Mouse (Mus musculus): ENCODE measurements around the gene Gsta4. TPM values are rescaled to one million over a fixed set of nuclear protein-coding genes. Genes with fewer than 3 reads are reported as not detected.
A peak's percentile ranks its signal among the peaks of the same experiment; 100 is the strongest.
"Not testable (repeated sequence)": the region's sequence is repeated elsewhere in the genome, so short reads cannot be mapped to it uniquely, and the experiment has no call there.

Gene Gsta4
- polyA plus RNA-seq, 1 experiment from 2014 or later, result 40.2 TPM

DNA sequence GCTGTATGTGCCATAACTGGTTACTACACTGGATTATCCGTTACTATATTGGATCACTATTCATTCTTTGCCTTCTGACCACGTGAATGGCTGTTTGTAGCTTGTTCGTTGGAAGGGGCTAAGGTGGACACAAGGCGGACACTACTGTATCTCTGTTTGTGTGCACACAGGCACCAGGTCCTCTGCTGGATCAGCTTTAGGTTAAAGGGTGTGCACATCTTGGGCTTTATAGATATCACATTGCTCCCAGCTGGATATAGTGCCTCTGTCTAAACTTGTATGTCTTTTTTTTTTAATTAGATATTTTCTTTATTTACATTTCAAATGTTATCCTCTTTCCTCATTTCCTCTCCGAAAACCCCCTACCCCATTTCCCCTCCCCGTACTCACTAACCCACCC lies 17.1 kb upstream of the Gsta4 start:
- Histone ChIP-seq H3K27me3 (replicated peaks) (no peaks in the 10 kb centered on the region), H3K9ac (no peak overlapping the region), H3K4me3 (no peak overlapping the region), H3K4me2 (replicated peaks) (no peak overlapping the region), H3K27ac (no peak overlapping the region), H3K9me3 (no peaks in the 10 kb centered on the region), H3K36me3 (peaks cover 74% of the 10 kb centered on the region), H3K4me1 (no peaks in the 10 kb centered on the region)
- no peak for ATAC-seq (ENCODE audit: low FRiP score, low read depth)
- WGBS, result 93% methylated on average over 6 of the region's 6 CpGs

DNA sequence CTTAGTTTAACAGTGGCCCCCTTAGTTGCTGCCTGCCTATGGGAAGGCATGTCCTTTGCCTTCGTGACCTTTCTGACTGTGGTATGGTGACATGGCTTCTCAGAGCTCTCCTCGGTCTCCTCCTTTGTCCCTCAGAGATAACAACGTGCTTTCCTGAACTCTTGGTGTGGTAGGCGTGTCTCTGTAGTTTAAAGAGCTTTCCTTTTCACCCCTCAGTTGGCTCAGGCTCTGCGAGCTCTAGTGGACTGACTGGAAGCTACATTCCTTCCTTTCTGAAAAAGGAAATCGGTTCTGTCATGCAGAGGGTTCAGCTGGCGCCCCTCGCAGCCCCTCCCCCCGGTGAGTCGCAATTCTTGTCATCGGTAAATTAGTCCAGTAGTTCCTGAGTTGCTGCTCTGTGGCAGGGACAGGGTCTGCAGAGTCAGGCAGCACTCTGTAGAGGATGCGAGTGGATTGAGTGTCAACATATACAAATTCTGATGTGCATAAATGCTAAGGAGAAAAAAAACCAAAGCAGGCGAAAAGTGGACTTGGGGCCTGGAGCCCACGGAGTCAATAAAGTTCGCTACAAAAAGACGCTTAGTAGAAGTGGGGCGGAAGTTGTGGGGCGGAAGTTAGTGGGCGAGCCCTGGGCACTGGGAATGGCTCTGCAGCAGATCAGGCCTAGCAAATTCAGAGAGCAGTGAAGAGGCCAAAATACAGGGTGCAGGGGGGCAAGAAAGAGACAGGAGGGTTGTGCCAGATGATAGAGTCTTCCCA lies 15.7 kb upstream of the Gsta4 start:
- 85% methylated on average over 19 of the region's 19 CpGs for whole genome bisulfite sequencing
- Histone ChIP-seq H3K27me3 (replicated peaks) (no peaks in the 10 kb centered on the region), H3K4me2 (replicated peaks) (no peak overlapping the region), H3K4me3 (no peak overlapping the region), H3K4me1 (no peaks in the 10 kb centered on the region), H3K27ac (no peak overlapping the region), H3K36me3 (peaks cover 60% of the 10 kb centered on the region), H3K9ac (no peak overlapping the region), H3K9me3 (no peaks in the 10 kb centered on the region)
- ATAC-seq (ENCODE audit: low FRiP score, low read depth), result no peak

DNA sequence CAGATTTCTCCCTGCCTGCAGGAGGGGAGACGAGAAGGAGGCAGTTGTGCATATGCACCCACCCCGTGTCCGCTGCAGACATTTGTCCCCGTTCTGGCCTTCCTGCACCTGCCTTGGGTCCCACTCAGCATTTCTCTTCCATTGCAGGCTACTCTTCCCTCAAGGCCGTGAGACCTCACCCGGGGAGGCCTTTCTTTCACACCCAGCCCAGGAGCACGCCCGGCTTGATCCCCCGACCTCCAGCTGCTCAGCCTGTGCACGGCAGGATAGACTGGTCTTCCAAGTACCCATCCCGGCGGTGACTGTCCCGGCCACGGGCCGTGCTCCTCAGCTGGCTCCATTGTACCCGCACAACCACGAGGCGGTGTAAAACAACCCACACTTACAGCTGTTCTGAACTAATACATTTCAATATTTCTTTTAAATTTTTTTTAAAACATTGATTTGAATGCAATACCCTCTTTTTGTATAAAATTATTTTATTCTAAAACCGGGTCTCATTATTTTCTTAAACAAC lies 15.1 kb upstream of the Gsta4 start:
- 89% methylated on average over 19 of the region's 19 CpGs for WGBS
- peaks cover 54% of the 10 kb centered on the region for H3K36me3 ChIP-seq
- H3K27ac ChIP-seq, result no peak overlapping the region
- no peaks in the 10 kb centered on the region for H3K9me3 ChIP-seq
- no peaks in the 10 kb centered on the region for H3K27me3 ChIP-seq (replicated peaks)
- no peak for ATAC-seq (ENCODE audit: low FRiP score, low read depth)
- H3K9ac ChIP-seq, result no peak overlapping the region
- H3K4me2 ChIP-seq (replicated peaks), result no peak overlapping the region
- H3K4me3 ChIP-seq, result no peak overlapping the region
- H3K4me1 ChIP-seq, result no peaks in the 10 kb centered on the region

DNA sequence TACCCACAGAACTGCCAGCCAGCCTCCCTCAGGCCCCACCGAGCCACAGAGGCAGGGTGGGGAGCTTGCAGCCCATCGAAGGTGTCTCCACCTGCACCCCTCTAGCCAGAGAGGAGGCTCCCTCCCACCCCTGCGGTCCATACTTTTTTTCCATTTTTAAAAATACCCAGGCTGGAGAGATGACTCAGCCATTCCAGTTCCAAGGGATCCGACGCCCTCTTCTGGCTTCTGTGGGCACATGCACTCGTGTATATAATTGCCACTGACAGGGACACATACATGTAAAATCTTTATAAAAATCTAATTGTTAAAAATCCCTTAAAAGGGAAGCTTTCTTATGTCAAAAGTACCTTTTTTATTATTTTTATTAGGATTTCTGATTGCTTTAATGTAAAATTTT lies 13.7 kb upstream of the Gsta4 start:
- no peaks in the 10 kb centered on the region for H3K9me3 ChIP-seq
- H3K36me3 ChIP-seq, result peaks cover 47% of the 10 kb centered on the region
- H3K4me2 ChIP-seq (replicated peaks), result no peak overlapping the region
- no peak for ATAC-seq (ENCODE audit: low FRiP score, low read depth)
- H3K27me3 ChIP-seq (replicated peaks), result no peaks in the 10 kb centered on the region
- no peaks in the 10 kb centered on the region for H3K4me1 ChIP-seq
- H3K4me3 ChIP-seq, result no peak overlapping the region
- H3K27ac ChIP-seq, result no peak overlapping the region
- 95% methylated on average over 6 of the region's 6 CpGs for WGBS
- H3K9ac ChIP-seq, result no peak overlapping the region

DNA sequence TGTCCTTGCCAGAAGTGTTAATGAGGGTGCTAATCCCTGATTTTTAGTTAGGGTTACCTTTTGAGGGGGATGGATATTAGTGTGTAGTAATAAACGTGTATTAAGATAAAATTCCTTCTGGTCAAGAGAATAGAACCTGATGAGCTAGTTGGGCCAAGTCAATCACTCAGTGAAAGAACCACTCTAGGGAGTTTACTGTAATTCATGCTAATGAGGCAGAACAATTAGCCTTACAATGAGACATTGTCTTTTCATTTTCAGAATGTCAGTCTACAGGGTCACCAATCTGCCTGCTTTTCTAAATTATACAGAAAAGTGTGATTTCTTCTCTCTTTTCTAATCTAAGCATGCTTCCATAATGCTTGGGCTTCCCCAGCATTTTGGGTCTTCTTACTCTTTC lies 8.6 kb upstream of the Gsta4 start:
- H3K4me2 ChIP-seq (replicated peaks), result no peak overlapping the region
- no peak overlapping the region for H3K9ac ChIP-seq
- H3K36me3 ChIP-seq, result peaks cover 6% of the 10 kb centered on the region
- no peak overlapping the region for H3K27ac ChIP-seq
- H3K4me1 ChIP-seq, result no peaks in the 10 kb centered on the region
- H3K9me3 ChIP-seq, result no peaks in the 10 kb centered on the region
- no peaks in the 10 kb centered on the region for H3K27me3 ChIP-seq (replicated peaks)
- ATAC-seq (ENCODE audit: low FRiP score, low read depth), result no peak
- WGBS, result 46% methylated on average over 1 of the region's 1 CpGs
- H3K4me3 ChIP-seq, result no peak overlapping the region

DNA sequence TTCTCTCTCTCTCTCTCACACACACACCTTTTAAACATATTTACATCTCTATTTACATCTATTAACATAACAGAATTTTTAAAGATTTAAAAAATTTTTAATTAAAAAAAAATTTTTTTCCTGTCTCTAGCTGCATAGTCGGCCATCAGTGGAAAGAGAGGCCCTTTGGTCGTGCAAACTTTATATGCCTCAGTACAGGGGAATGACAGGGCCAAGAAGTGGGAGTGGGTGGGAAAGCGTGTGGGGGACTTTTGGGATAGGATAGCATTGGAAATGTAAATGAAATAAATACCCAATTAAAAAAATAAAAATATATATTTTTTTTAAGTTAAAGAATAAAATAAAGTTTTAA lies 7.7 kb upstream of the Gsta4 start:
- H3K27ac ChIP-seq; H3K9me3 ChIP-seq; H3K4me1 ChIP-seq; H3K4me3 ChIP-seq; H3K27me3 ChIP-seq (replicated peaks); H3K36me3 ChIP-seq; H3K4me2 ChIP-seq (replicated peaks); H3K9ac ChIP-seq: not testable (repeated sequence)
- 46% methylated on average over 3 of the region's 3 CpGs for WGBS
- 0 out of 2 replicates have a peak, but pooled peaks have one; percentile 38 for ATAC-seq (ENCODE audit: low FRiP score, low read depth)

DNA sequence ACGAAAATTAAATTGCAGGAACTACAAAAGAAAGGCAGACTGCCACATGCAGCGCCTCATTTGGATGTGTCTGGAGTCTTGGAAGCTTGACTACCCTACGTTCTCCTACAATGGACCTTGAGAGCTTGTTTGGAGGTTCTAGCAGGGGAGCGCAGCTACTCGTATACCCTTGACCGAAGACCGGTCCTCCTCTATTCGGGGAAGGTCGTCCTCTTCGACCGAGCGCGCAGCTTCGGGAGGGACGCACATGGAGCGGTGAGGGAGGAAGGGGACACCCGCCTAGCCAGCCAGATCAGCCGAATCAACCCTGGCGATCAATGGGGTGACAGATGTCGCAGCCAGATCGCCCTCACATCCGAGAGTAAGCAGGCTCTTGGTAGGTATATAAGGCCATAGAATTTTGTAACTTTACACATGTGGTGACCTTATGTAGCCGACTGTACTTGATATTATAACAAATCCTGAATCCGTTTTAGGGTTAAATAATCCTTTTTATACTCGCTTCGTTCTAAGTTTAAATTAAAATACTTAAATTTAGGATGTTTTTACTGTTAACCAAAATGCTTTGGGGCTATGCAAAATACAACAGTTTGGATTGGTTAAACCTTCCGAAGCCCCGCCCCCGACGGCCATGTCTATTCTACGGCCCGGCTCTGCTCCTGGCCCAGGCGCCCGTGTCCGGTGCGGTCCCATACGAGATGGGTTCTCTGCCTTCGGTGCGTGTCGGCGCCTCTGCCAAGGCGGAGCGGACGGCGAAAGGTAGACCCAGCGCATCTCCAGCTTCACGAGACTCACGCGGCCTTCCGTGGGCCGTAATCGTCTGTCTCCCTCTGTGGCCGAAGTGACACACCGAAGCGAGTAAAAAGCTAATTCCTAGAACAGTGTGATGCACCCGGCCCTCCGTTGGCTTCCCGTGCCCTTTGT lies 7.0 kb upstream of the Gsta4 start:
- H3K4me3 ChIP-seq, result peak overlapping the region; percentile 58
- ATAC-seq (ENCODE audit: low FRiP score, low read depth), result peak; percentile 98
- H3K4me2 ChIP-seq (replicated peaks), result peak overlapping the region; percentile 58
- under 1% methylated on average over 52 of the region's 58 CpGs for WGBS
- H3K4me1 ChIP-seq, result no peaks in the 10 kb centered on the region
- H3K36me3 ChIP-seq, result no peaks in the 10 kb centered on the region
- no peaks in the 10 kb centered on the region for H3K9me3 ChIP-seq
- peak overlapping the region; percentile 96 for H3K27ac ChIP-seq
- no peaks in the 10 kb centered on the region for H3K27me3 ChIP-seq (replicated peaks)
- peak overlapping the region; percentile 83 for H3K9ac ChIP-seq

DNA sequence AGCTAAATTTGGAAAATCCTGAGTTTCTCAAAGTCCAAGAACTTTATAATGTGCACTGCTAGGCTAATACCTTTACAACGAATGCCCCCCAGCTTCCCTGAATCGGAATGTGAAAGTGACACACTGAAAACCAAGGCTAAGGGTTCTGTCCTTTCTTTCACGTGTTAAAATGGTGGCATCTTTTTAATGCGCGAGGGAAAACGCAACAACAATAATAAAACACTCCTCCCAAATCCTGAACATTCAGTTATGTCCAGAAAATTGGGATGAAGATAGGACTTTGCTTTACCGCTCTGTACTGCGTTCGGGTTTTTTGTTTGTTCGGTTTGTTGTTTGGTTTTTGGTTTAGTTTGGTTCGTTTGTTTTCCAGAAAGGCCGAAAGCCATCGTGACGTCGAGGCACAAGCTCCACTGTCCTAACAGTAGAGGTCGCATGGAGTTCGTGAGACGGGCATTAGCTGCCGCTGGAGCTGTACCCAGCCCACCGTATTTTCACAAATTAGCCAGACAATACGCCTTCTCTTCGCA lies 6.3 kb upstream of the Gsta4 start:
- Histone ChIP-seq H3K36me3 (no peaks in the 10 kb centered on the region), H3K4me2 (replicated peaks) (peak overlapping the region; percentile 58), H3K4me1 (no peaks in the 10 kb centered on the region), H3K9ac (peak overlapping the region; percentile 83), H3K4me3 (peak overlapping the region; percentile 58), H3K27me3 (replicated peaks) (no peaks in the 10 kb centered on the region), H3K9me3 (no peaks in the 10 kb centered on the region), H3K27ac (peak overlapping the region; percentile 96)
- ATAC-seq (ENCODE audit: low FRiP score, low read depth), result peak; percentile 79
- under 1% methylated on average over 22 of the region's 22 CpGs for WGBS

DNA sequence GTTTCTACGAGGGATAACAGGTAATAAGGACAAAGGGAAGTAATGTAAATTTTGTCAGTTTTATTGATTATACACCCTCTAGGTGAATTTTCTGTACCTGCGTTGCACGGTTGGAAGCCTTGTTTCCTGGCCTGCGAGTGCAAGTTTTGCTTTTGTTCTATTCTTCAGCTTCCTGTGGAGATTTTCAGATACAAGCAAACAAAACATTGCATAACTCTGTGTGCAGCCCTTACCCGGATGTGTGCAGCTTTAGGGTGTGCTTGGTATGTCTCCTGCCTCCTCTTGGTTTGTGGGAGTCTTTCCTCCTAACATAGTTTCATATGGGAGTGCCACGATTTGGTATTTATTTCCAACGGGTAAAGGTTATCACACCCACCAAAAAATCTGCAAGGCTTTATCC lies 5.7 kb upstream of the Gsta4 start:
- H3K9me3 ChIP-seq, result no peaks in the 10 kb centered on the region
- no peak for ATAC-seq (ENCODE audit: low FRiP score, low read depth)
- no peaks in the 10 kb centered on the region for H3K4me1 ChIP-seq
- 0 out of 2 replicates have a peak overlapping the region, but pooled peaks have one; percentile 58 for H3K4me3 ChIP-seq
- H3K4me2 ChIP-seq (replicated peaks), result peak overlapping the region; percentile 58
- no peaks in the 10 kb centered on the region for H3K36me3 ChIP-seq
- no peak overlapping the region for H3K27ac ChIP-seq
- peak overlapping the region; percentile 83; the same call in 1 of the 2 replicates for H3K9ac ChIP-seq
- H3K27me3 ChIP-seq (replicated peaks), result no peaks in the 10 kb centered on the region
- WGBS, result 41% methylated on average over 7 of the region's 7 CpGs

DNA sequence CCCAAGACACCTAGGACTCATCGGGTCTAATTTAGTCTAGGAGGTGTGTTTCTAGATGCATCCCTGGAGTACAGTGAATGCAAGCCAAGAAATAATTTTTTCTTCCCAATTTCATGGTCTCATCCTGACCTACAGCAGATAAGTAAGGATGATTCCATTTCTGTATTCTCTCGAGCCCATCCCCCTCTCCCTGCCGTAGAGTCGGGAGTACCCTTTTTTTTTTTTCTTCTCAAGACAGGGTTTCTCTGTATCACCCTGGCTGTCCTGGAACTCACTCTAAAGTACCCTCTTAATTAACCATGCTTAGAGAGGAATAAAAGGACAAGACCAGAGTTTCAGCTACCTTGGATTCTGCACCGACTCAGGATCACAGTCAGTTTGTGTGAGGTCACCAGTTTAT lies 4.4 kb upstream of the Gsta4 start:
- H3K4me2 ChIP-seq (replicated peaks), result no peak overlapping the region
- no peak overlapping the region for H3K27ac ChIP-seq
- WGBS, result 80% methylated on average over 5 of the region's 5 CpGs
- no peak overlapping the region for H3K4me3 ChIP-seq
- ATAC-seq (ENCODE audit: low FRiP score, low read depth), result no peak
- no peaks in the 10 kb centered on the region for H3K27me3 ChIP-seq (replicated peaks)
- H3K9ac ChIP-seq, result no peak overlapping the region
- no peaks in the 10 kb centered on the region for H3K4me1 ChIP-seq
- no peaks in the 10 kb centered on the region for H3K36me3 ChIP-seq
- no peaks in the 10 kb centered on the region; the same call in 1 of the 2 replicates for H3K9me3 ChIP-seq

DNA sequence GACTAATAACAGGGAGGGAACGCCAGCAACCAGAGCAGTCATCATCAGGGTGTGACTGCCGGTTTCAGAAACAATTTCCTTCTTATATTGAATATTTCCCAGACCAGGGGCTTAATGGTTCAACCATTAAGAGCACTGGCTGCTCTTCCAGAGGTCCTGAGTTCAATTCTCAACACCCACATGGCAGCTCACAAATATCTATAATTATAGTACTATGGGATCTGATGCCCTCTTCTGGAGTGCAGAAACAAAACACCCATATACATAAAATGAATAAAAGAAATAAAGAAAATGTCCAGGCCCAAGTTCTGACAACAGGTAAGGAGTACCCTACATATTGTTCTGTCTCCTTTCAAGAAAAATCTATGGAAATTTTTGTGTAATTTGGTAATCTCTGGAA lies 3.5 kb upstream of the Gsta4 start:
- H3K9ac ChIP-seq, result no peak overlapping the region
- WGBS, result 93% methylated on average over 2 of the region's 2 CpGs
- no peaks in the 10 kb centered on the region; the same call in 1 of the 2 replicates for H3K9me3 ChIP-seq
- no peak overlapping the region for H3K4me3 ChIP-seq
- no peaks in the 10 kb centered on the region for H3K36me3 ChIP-seq
- H3K4me2 ChIP-seq (replicated peaks), result no peak overlapping the region
- no peak for ATAC-seq (ENCODE audit: low FRiP score, low read depth)
- H3K27me3 ChIP-seq (replicated peaks), result no peaks in the 10 kb centered on the region
- no peaks in the 10 kb centered on the region for H3K4me1 ChIP-seq
- no peak overlapping the region for H3K27ac ChIP-seq

DNA sequence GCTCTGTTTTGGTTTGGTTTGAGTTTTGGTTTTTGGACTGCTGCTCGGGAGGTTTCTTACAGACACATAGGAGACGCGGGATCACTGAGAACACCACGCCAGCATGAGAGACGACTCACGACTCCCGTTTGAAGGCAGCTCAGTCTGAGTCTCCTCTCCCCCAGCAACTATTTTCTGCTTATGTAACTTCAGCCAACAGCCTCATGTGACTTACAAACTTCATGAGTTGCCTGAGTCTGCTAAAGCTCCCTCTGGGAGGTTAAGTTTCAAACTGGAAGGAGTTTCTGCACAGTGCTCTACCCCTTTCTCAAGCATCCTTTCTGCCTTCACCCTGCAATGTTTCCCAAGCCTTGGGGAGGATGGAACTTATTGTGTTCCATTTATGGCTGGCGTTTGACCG lies 3.1 kb downstream of the Gsta4 start:
- no peak for ATAC-seq (ENCODE audit: low FRiP score, low read depth)
- 87% methylated on average over 9 of the region's 9 CpGs for WGBS
- Histone ChIP-seq H3K27ac (no peak overlapping the region), H3K9ac (no peak overlapping the region), H3K36me3 (no peaks in the 10 kb centered on the region), H3K4me1 (peaks cover 2% of the 10 kb centered on the region), H3K4me3 (no peak overlapping the region), H3K9me3 (no peaks in the 10 kb centered on the region; the same call in 1 of the 2 replicates), H3K4me2 (replicated peaks) (no peak overlapping the region), H3K27me3 (replicated peaks) (0 out of 2 replicates have a peak, but pooled peaks cover 4% of the 10 kb centered on the region)
